Mouse (Mus musculus) limb, embryonic 15.5 days (tissue): ENCODE measurements at regions not wholly inside any gene's neighbourhood (a gene's known extent, or its start where the extent isn't known, plus 50 kb on each side); places are given as distances from the start of the nearest gene placed in this dataset.

Source experiments
- ATAC-seq: fragments of 200-750 bp; cut with Nextera tagmentation; 2 replicates; pipeline ENCODE4 v1.8.0; 2017; ENCODE audit warnings: low read depth, moderate TSS enrichment; ENCODE audit not compliant: insufficient number of reproducible peaks, low FRiP score, low TSS enrichment
- H3K27ac ChIP-seq: fragments of 300-500 bp; sonication (generic); 2 replicates; pipeline ENCODE4 v1.5.1; 2015; ENCODE audit warnings: moderate library complexity, mild to moderate bottlenecking, inconsistent platforms
- H3K27me3 ChIP-seq: fragments of 300-500 bp; sonication (generic); 2 replicates; pipeline ENCODE4 v1.6.1; 2015; ENCODE audit warnings: inconsistent platforms
- H3K36me3 ChIP-seq: fragments of 300-500 bp; sonication (generic); 2 replicates; pipeline ENCODE4 v1.6.1; 2015; ENCODE audit warnings: inconsistent platforms
- H3K4me1 ChIP-seq: fragments of 300-500 bp; sonication (generic); 2 replicates; pipeline ENCODE4 v1.6.1; 2015; ENCODE audit warnings: inconsistent platforms
- H3K4me2 ChIP-seq: fragments of 300-500 bp; sonication (generic); 2 replicates; pipeline ENCODE4 v1.6.1; 2015; ENCODE audit warnings: mild to moderate bottlenecking, inconsistent platforms
- H3K4me3 ChIP-seq: fragments of 300-500 bp; sonication (generic); 2 replicates; pipeline ENCODE4 v1.5.1; 2015; ENCODE audit warnings: mild to moderate bottlenecking, inconsistent platforms
- H3K9ac ChIP-seq: fragments of 300-500 bp; sonication (generic); 2 replicates; pipeline ENCODE4 v1.6.1; 2015; ENCODE audit warnings: inconsistent platforms
- H3K9me3 ChIP-seq: fragments of 300-500 bp; sonication (generic); 2 replicates; pipeline ENCODE4 v1.6.1; 2016; ENCODE audit warnings: inconsistent platforms
- WGBS: fragments of 180-500 bp; shearing (Covaris S2); methylation state at CpG from one replicate; pipeline ENCODE4 v1.1.7; 2015; 5-methylcytosine and 5-hydroxymethylcytosine counted together

DNA sequence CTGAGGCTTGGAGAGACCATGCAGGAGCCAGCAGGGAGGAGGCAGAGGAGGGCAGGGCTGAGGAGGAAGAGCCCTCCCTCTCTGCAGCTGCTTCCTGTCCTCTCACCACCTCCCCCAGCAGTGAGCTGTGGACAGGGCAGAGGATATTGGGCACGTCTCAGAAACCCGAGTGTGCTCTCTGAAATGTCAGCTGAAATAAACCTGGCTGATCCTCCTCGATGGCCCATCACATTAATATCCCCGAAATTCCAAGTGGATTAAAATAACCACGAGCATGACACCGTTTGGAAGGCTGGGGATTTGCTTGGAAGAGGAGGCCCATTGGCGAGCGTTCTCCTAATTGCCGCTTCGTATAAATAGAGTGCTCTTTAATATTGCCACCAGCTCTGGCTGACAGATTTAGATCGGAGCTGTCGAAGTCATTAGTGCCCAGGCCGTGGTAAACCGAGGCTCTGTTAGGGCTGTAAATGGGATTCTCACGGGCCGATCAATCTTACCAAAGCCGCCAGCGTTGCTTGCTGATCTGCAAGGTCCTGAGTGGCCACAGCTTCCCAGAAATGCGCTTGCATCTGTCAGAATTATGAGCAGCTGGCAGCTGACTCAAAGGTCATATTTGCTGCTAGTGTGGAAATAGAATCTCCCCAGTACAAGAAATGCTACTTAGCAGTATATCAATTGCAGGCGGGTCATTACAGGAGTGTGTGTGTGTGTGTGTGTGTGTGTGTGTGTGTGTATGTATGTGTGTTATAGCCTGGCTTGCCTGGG lies 268.5 kb downstream of the Rplp1 start:
- Histone ChIP-seq H3K4me2 (peak overlapping the region; percentile 17; the same call in 1 of the 2 replicates), H3K4me1 (peaks cover 14% of the 10 kb centered on the region), H3K27ac (peak overlapping the region; percentile 61), H3K27me3 (no peaks in the 10 kb centered on the region), H3K4me3 (no peak overlapping the region), H3K9me3 (no peaks in the 10 kb centered on the region), H3K36me3 (no peaks in the 10 kb centered on the region), H3K9ac (0 out of 2 replicates have a peak overlapping the region, but pooled peaks have one; percentile 4)
- peak; percentile 61; the same call in 1 of the 2 replicates for ATAC-seq
- WGBS: 27% methylated on average over 20 of the region's 20 CpGs

GRCm38 (mm10) chr9:61640739-61641138 lies 268.6 kb downstream of the Tle3 start:
- Histone ChIP-seq H3K9ac (no peak overlapping the region), H3K9me3 (no peaks in the 10 kb centered on the region)
- ATAC-seq: peak; percentile 41; the same call in 1 of the 2 replicates

DNA sequence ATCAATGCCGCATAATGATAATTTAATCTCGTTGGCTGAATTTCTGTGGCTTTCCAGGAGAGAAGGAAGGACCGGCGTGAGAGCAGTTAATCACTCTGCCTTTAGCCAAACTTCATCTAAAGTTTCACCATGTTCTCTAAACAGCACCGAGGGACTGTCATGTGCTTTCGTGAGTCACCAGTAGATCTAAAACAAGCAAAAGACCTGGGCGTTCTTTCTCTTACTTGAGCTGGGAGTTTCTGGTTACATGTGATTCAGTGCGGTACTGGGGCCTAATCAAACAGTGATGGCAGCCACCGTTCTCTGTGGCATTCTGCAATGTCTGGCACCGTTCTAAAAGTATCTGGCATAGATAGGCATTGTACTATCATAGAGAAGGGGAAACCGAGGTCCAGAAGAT lies 266.7 kb downstream of the Tle3 start:
- H3K9me3 ChIP-seq: no peaks in the 10 kb centered on the region
- no peak overlapping the region for H3K4me2 ChIP-seq
- H3K4me1 ChIP-seq: peaks cover 2% of the 10 kb centered on the region; the same call in 1 of the 2 replicates
- H3K4me3 ChIP-seq: no peak overlapping the region
- no peak overlapping the region for H3K9ac ChIP-seq
- no peaks in the 10 kb centered on the region for H3K36me3 ChIP-seq
- 79% methylated on average over 11 of the region's 11 CpGs for WGBS
- 0 out of 2 replicates have a peak, but pooled peaks cover 5% of the 10 kb centered on the region for H3K27me3 ChIP-seq
- H3K27ac ChIP-seq: no peak overlapping the region
- ATAC-seq: no peak

More at GRCm38 (mm10) chr9:61640739-61641138, 268.6 kb downstream of the Tle3 start:
- 55% methylated on average over 3 of the region's 3 CpGs for WGBS
- Histone ChIP-seq H3K4me2 (no peak overlapping the region), H3K4me3 (no peak overlapping the region), H3K36me3 (no peaks in the 10 kb centered on the region), H3K27ac (peak overlapping the region; percentile 2; the same call in 1 of the 2 replicates), H3K4me1 (peaks cover 7% of the 10 kb centered on the region), H3K27me3 (0 out of 2 replicates have a peak, but pooled peaks cover 5% of the 10 kb centered on the region)

- no peak overlapping the region for H3K9ac ChIP-seq
- 0 out of 2 replicates have a peak, but pooled peaks cover 5% of the 10 kb centered on the region for H3K27me3 ChIP-seq
- H3K4me3 ChIP-seq: no peak overlapping the region
- no peaks in the 10 kb centered on the region for H3K9me3 ChIP-seq
- no peaks in the 10 kb centered on the region for H3K36me3 ChIP-seq
- no peak overlapping the region for H3K27ac ChIP-seq
- ATAC-seq: no peak
- 43% methylated on average over 9 of the region's 9 CpGs for WGBS
- peaks cover 6% of the 10 kb centered on the region; the same call in 1 of the 2 replicates for H3K4me1 ChIP-seq
- H3K4me2 ChIP-seq: no peak overlapping the region
Measured at GRCm38 (mm10) chr9:61633936-61634335, 261.8 kb downstream of the Tle3 start.

GRCm38 (mm10) chr9:61632602-61633001 lies 260.4 kb downstream of the Tle3 start:
- no peak overlapping the region for H3K4me2 ChIP-seq
- no peak for ATAC-seq
- H3K9ac ChIP-seq: no peak overlapping the region
- no peaks in the 10 kb centered on the region for H3K36me3 ChIP-seq
- H3K4me3 ChIP-seq: no peak overlapping the region
- H3K4me1 ChIP-seq: peaks cover 11% of the 10 kb centered on the region; the same call in 1 of the 2 replicates
- no peak overlapping the region for H3K27ac ChIP-seq
- no peaks in the 10 kb centered on the region for H3K9me3 ChIP-seq
- H3K27me3 ChIP-seq: 0 out of 2 replicates have a peak, but pooled peaks cover 5% of the 10 kb centered on the region
- WGBS: 86% methylated on average over 3 of the region's 3 CpGs

GRCm38 (mm10) chr9:61631097-61631496 lies 258.9 kb downstream of the Tle3 start:
- no peak overlapping the region for H3K9ac ChIP-seq
- H3K27me3 ChIP-seq: no peaks in the 10 kb centered on the region
- 68% methylated on average over 7 of the region's 7 CpGs for WGBS
- no peak overlapping the region for H3K4me2 ChIP-seq
- H3K36me3 ChIP-seq: no peaks in the 10 kb centered on the region
- no peaks in the 10 kb centered on the region for H3K9me3 ChIP-seq
- H3K4me3 ChIP-seq: no peak overlapping the region
- no peak for ATAC-seq
- H3K27ac ChIP-seq: no peak overlapping the region
- H3K4me1 ChIP-seq: peaks cover 18% of the 10 kb centered on the region; the same call in 1 of the 2 replicates

DNA sequence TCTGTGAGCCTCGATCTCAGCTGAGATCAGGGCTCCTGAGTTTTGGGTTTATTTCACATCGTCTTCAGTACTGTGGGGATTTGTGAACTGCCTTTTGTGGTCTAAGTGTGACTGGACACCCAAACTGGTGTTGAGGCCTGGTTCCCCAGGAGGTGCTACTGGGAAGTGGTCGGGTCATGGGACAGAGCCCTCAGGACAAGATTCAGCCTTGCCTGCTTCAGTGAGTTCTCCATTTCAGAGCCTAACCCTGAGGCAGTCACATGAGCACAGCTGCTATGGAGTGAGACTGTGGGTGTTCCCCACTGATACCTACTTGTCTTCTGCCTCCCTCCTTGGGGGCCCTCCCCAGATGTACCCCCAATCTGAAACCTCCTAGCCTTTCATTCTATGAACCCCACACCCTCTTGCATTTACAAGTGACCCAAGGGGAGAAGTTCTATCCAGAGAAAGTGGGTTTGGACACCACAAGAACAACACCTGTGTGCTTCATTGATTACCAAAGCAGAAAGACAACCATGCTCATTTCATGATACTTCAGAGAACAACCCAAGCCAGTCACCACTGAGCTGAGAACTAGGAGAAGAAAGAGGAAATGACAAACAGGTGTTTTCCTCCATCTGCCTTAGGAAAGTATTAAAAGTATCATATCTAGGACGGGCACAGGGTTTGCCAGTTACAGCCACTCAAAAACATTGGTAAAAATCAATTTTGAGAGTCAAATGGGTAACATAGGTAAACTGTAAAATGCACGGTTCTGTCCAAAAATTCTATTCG lies 255.8 kb downstream of the Tle3 start:
- ATAC-seq: no peak
- Histone ChIP-seq H3K9ac (no peak overlapping the region), H3K36me3 (no peaks in the 10 kb centered on the region), H3K9me3 (no peaks in the 10 kb centered on the region), H3K4me1 (peaks cover 24% of the 10 kb centered on the region; the same call in 1 of the 2 replicates), H3K27ac (no peak overlapping the region), H3K4me2 (no peak overlapping the region), H3K27me3 (no peaks in the 10 kb centered on the region), H3K4me3 (no peak overlapping the region)
- 69% methylated on average over 6 of the region's 6 CpGs for WGBS

DNA sequence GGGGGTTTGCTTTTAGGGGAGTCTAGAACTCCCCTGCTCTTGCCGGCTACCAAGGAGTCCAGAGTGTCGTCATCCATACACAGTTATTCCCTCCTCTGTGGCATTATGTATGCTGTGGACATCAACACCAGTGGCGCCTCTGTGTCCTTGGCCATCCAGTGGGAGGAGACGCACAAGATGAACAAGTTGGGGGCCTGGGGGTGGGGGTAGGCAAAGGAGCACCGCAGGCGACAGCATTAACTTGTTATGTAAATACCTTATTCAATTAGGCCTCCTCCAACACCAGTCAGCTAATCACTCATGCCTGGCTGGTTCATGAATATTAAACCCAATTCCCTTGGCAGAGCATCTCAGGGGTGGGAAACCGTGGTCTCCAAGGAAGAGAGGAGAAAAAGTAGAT lies 250.8 kb downstream of the Tle3 start:
- Histone ChIP-seq H3K27ac (no peak overlapping the region), H3K9me3 (no peaks in the 10 kb centered on the region), H3K4me3 (no peak overlapping the region), H3K27me3 (no peaks in the 10 kb centered on the region), H3K4me1 (peaks cover 54% of the 10 kb centered on the region), H3K4me2 (no peak overlapping the region), H3K36me3 (no peaks in the 10 kb centered on the region), H3K9ac (no peak overlapping the region)
- 59% methylated on average over 7 of the region's 7 CpGs for WGBS
- ATAC-seq: no peak

GRCm38 (mm10) chr9:61621939-61622338 lies 249.8 kb downstream of the Tle3 start:
- no peak for ATAC-seq
- Histone ChIP-seq H3K27ac (no peak overlapping the region), H3K36me3 (no peaks in the 10 kb centered on the region), H3K9ac (no peak overlapping the region), H3K4me2 (no peak overlapping the region), H3K9me3 (no peaks in the 10 kb centered on the region), H3K4me3 (no peak overlapping the region), H3K27me3 (no peaks in the 10 kb centered on the region), H3K4me1 (peaks cover 47% of the 10 kb centered on the region)
- 77% methylated on average over 5 of the region's 5 CpGs for WGBS

- H3K9me3 ChIP-seq: no peaks in the 10 kb centered on the region
- H3K4me3 ChIP-seq: no peak overlapping the region
- H3K36me3 ChIP-seq: no peaks in the 10 kb centered on the region
- no peaks in the 10 kb centered on the region for H3K27me3 ChIP-seq
- 57% methylated on average over 2 of the region's 2 CpGs for WGBS
- ATAC-seq: no peak
- H3K4me2 ChIP-seq: no peak overlapping the region
- H3K9ac ChIP-seq: no peak overlapping the region
- H3K4me1 ChIP-seq: peaks cover 43% of the 10 kb centered on the region
- H3K27ac ChIP-seq: no peak overlapping the region
Measured at GRCm38 (mm10) chr9:61620786-61621185, 248.6 kb downstream of the Tle3 start.

DNA sequence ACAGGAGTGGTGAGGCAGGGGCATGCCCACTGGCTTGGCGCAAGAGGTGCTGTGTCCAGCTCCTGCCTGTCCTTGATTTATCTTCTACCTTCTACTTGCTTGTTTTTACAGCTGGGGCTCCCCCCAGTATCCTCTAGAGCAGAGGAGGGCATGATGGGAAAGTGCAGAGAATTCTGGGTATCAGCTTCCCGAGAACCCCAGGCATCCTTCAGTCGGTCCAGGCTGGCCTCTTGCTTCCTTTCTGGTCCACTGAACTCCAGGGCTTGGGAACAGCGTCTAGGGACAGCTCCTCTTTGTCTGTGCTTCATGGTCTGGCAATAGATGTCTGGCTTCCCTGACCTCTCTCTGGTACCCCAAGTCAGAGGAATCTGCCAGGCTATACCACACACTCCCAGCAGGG lies 247.9 kb downstream of the Tle3 start:
- Histone ChIP-seq H3K4me3 (no peak overlapping the region), H3K36me3 (no peaks in the 10 kb centered on the region), H3K27me3 (no peaks in the 10 kb centered on the region), H3K9ac (no peak overlapping the region), H3K4me1 (peaks cover 46% of the 10 kb centered on the region), H3K27ac (no peak overlapping the region), H3K4me2 (no peak overlapping the region), H3K9me3 (no peaks in the 10 kb centered on the region)
- 64% methylated on average over 4 of the region's 4 CpGs for WGBS
- no peak for ATAC-seq
